Mouse (Mus musculus): ENCODE data around the gene Dlg2.

- TF ChIP-seq POLR2A (IDR thresholded peaks at IDR 0.05; ENCODE audit: borderline replicate concordance, insufficient read depth, low read length) (no peak), CTCF (IDR thresholded peaks at IDR 0.05; ENCODE audit: borderline replicate concordance, insufficient read depth, low read depth, low read length) (no peak)
Observed at GRCm38 (mm10) chr7:91542597-91543285, 1066.3 kb downstream of the Dlg2 start.
